Mouse (Mus musculus): ENCODE measurements at regions not wholly inside any gene's neighbourhood (a gene's known extent, or its start where the extent isn't known, plus 50 kb on each side); places are given as distances from the start of the nearest gene placed in this dataset.
"Not testable (repeated sequence)": the region's sequence is repeated elsewhere in the genome, so short reads cannot be mapped to it uniquely, and the experiment has no call there.

GRCm38 (mm10) chr13:111904616-111905212 lies 95.9 kb upstream of the Map3k1 start:
- no peak for DNase-seq (ENCODE audit: low spot score)

DNA sequence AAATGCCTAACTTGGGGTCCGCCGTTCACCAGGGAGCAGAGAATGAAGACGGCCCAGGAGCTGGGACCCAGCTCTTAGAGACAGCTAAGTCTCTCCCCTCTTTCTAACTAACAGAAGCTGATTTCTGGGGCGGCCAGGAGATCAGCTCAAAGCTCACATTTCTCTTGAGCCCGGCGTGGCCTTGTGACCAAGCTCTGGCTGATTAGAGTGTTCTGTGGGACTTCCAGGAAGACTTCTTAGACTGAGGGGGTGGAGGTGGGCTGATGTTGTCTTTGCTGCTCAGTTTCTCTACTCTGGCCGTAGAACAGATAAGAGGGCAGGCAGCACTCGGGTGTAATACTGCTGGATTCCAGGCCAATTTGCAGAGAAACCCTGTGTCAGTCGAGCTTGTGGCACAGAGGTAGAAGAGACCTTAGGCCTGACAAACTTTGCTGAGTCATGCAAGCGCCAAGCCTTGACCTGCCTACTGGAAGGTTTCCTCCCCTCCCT lies 96.5 kb upstream of the Map3k1 start:
- peak; percentile 61 for DNase-seq (ENCODE audit: low spot score)

- DNase-seq (ENCODE audit: low spot score) = no peak
Observed at GRCm38 (mm10) chr13:111911071-111911470, 102.3 kb upstream of the Map3k1 start.

DNA sequence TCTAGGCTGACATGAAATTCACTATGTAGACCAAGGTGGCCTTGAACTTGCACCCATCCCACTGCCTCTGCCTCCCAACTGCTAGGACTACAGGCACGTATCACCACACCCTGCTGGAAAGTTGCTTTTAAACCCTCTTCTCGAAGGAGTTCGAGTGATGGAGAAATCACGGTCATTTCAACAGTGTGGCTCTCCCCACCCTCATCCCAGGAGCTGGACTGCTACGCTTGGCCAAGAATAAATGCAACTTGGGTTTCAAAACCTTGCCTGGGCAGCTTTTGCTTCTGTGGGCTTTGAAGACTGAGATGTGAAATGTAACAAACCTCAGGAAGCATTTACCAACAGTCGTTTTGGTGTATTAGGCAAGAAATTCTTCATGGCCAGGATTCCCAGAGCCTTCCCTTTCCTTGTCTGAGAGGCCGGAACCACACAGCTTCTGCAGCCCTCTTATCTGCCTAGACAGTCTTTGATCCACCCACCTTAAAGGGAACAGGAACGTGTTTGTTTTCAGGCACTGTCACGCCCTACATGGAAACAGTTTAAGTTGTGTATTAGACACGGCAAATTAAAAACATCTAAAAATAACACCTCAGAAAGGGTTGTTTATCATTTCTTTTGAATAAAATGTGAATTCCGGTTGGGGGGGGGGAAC lies 103.0 kb upstream of the Map3k1 start:
- no peak for DNase-seq (ENCODE audit: low spot score)

- DNase-seq (ENCODE audit: low spot score) = no peak
Observed at GRCm38 (mm10) chr13:111914348-111914913, 105.6 kb upstream of the Map3k1 start.

GRCm38 (mm10) chr13:111919417-111919816 lies 110.6 kb upstream of the Map3k1 start:
- DNase-seq (ENCODE audit: low spot score) = not testable (repeated sequence)

- DNase-seq (ENCODE audit: low spot score) = no peak
Observed at GRCm38 (mm10) chr13:111920534-111920933, 111.7 kb upstream of the Map3k1 start.

DNA sequence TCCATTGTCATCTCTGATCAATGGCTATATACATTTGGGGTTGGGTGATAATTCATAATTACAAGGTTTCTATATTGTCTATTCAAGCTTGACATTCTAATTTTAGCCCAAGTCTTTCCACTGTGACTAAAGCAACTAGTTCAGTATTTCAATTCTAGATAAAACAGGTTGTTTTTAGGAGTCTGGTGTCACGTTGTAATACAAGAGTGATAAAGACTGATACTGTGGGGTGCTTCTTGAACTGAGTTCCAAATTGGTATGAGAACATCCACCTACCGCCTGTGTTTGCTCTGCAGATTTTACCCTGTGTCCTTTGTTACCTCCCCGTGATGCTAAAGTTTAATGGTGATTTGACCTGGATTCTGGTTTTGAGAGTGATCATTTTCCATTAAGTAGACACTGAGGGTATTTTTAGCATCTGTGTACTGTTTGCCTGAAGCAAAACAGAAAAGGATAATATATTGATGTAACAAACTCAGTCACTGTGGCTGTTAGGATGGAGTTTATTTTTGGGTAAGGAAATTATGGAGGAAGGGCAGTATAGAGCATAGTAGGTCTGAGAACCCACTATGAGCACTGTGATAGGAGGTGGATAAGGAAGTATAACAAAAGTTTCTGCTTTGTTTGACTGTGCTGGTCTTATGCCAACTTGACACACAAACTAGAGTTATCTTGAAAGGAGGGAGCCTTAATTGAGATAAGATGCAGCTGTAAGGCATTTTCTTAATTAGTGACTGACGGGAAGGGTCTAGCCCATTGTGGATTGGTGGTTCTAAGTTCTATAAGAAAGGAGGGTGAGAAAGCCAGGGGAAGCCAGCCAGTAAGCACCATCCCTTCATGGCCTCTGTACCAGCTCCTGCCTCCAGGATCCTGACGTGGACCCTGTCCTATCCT lies 112.6 kb upstream of the Map3k1 start:
- DNase-seq (ENCODE audit: low spot score) = no peak

DNA sequence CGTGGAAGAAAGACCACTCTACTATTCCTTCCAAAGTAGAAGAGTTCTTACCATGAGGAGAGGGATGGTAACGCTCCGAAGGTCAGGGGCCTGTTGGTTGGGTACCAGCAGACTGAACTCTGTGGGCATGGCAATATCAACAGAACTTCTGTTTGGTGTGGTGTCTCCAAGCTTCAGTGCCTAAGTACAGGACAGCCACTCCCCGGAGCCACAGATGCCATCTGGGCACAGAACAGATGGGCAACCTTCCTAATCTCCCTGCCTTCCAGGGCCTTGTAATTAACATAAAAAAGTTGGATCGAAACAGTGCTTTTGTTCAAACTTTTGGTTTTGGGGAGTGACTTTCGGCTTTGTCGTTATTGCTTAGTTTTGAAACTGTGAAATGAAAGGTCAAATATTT lies 116.6 kb upstream of the Map3k1 start:
- no peak for DNase-seq (ENCODE audit: low spot score)

DNA sequence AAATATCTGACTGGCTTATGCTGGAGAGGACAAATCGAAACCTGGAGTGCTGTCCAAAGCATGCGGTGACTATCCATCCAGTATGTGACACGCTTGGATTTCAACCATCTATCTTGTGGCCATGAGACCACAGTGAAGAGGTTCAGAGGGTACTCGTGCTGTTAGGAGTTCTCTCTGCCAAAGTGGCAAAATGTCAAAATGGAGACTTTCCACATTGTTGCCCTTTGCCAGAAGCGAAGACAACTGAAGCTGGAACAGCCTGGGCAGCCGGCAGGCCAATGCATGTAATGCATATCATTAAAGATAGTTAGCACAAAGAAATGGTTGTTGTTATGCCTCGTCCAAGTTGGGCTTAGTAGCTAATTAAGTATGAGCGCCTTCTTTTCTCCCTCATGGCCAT lies 118.0 kb upstream of the Map3k1 start:
- DNase-seq (ENCODE audit: low spot score) = no peak

DNA sequence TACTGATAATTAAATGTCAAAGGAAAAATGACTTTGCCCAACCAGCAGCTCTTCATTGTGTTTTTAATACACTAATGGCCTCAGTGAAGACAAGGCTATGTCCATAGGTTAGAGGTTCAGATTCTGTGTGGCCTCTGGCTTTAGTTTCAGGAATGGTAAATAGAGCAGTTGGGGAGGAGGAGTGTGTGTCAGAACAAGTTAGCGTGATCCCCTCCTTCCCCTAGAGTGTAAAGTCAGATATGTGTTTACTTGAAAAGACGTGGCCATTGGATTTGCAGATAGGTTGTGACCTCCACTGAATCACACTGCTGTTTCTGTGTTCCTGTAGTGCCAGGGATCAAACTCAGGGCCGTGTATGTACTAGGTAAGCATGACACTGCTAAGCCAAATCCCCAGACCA lies 118.7 kb upstream of the Map3k1 start:
- no peak for DNase-seq (ENCODE audit: low spot score)

- DNase-seq (ENCODE audit: low spot score) = no peak
Observed at GRCm38 (mm10) chr13:111928636-111929544, 120.1 kb upstream of the Map3k1 start.

DNA sequence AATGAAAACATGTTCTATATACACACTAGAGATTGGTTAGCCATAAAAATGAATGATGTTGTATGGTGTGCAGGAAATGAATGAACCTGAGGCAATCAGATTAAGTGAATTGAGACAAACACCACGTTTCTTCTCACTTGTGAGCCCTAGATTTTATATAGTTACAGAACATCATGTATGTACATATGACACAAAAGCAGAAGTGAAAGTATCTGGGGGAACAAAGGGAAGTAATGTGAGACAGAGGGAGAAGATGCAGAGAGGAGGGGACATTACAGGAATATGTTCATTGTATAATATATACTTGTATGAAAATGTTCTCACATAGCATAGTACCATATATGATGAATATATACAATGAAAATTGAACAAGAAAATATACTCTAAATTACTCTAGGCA lies 121.1 kb upstream of the Map3k1 start:
- no peak for DNase-seq (ENCODE audit: low spot score)

DNA sequence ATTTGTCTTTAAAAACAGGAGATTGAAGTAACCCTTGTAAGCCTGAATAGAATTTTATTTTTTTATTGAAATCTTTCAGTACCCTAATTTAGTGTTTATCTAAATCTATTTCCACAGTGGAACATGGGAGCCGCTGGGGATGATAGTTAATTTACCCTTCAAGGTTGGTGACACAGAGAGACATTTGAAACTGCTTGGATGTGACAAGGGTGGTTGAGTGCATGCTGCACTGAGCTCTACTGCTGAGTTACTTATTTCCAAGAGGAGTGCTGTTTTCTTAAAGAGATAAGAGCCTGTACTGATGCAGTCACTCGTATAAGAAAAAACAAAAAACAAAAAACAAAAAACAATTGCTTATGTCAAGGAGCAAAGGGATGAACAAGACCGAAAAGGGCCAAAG lies 123.7 kb upstream of the Map3k1 start:
- no peak for DNase-seq (ENCODE audit: low spot score)

DNA sequence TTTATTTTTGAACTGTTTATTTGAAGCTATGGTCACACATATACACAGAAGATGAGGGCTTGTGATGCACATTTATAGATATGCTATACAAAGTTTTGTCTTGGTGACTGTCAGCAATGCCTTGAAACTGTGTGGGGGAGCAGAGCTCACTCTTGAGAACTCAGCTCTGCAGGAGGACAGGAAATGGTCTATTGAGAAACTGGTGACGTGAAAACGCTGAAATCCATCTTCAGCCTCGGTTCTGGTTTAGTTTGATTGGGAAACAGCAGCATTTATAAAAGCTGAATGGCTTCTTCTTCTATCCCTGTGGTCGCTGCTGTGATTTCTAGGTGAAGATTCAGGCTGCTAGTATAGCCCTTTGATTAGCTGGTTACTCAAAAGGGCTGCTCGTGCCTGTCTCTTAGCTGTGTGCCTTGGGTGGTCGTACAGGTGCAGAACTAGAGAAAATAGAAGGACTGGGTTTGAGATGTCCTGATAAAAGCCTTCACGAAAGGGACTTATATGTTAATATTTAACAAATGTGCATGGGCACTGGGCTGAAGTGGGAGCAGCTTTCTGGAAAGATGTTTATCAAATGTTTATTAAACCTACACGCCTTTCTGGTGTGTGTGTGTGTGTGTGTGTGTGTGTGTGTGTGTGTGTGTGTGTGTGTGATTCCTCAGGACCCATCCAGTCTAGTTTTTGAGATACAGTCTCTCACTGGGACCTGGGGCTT lies 124.9 kb upstream of the Map3k1 start:
- DNase-seq (ENCODE audit: low spot score) = no peak

GRCm38 (mm10) chr13:111935721-111936080 lies 126.9 kb upstream of the Map3k1 start:
- DNase-seq (ENCODE audit: low spot score) = no peak

DNA sequence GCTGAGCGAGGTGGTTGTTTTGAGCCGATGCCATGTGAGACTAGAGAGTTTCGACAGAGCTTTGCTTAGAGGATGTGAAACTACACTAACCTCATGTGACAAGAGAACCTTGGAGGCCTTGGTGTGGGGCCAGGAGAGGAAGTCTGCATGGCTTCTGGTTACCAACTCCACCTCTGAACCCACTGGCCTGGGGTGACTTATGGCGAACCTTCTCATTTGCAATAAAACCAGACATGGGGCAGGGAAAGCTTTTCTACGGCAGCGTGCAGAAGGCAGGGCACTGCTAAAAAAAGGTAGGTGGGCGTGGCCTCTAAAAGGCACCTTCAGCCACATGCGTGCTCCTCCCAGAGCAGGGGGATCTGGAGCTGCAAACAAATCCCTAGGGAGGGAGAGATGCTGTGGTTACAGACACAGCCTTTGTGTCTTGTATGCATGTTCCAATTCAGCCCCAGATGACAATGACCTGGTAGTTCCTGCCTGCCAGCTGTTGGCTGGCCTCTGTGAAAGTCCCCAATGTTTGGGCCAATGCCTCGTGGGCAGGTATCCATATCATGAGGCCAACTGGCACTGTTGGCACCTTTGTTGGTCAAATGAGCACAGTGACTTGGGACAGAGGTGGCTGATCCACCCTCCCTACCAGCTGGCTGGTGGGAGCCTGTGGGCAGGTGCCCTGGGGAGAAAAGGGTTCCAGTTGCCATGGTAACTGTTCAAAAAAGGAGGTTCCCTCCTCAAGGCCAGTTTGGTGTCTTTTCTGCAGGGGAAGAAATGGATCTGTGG lies 127.5 kb upstream of the Map3k1 start:
- peak; percentile 65 for DNase-seq (ENCODE audit: low spot score)

GRCm38 (mm10) chr13:111936983-111937382 lies 128.2 kb upstream of the Map3k1 start:
- no peak for DNase-seq (ENCODE audit: low spot score)

DNA sequence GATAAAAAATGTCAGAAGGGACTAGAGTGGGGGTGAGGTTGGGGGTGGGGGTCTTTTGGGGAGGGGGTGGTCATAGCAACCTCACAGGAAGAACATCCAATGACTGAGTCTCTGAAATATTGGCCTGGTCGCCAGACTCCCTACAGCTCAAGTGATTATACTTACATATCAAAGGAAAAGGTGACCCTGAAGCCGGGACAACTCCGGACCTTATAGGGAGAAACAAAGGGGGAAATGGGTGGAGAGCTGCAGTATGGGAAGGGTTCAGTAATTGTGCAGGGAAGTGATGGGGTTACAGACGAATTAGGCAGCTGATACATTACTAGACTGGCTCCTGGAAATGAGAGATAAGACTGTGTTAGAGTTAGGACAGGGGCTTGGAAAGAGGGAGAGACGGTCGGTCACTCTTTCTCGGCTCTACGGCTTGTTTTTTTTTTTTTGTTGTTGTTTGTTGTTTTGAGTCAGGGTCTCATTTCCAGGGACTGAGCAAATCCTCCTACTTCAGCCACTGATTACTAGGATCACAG lies 130.2 kb upstream of the Map3k1 start:
- no peak for DNase-seq (ENCODE audit: low spot score)
